Mouse (Mus musculus) liver, embryonic 14.5 days (tissue): ENCODE results near the gene Pbxip1.

Experiments
- CTCF ChIP-seq: IDR thresholded peaks from 2 replicates; pipeline ENCODE4 v1.5.1; 2016; ENCODE audit warnings: antibody characterized with exemption, low read depth, control low read depth
- EP300 ChIP-seq: IDR thresholded peaks from 2 replicates; pipeline ENCODE4 v1.6.1; 2016; ENCODE audit warnings: antibody characterized with exemption, low read depth

GRCm38 (mm10) chr3:89419571-89419970, 16.9 kb upstream of the Pbxip1 start:
- no peak for TF ChIP-seq CTCF
- no peak for TF ChIP-seq EP300
